Mouse (Mus musculus) heart, postnatal 36 days (tissue): ENCODE results near the gene Akt1. TPM values are rescaled to one million over a fixed set of nuclear protein-coding genes. Genes with fewer than 3 reads are reported as not detected.

Experiments
- DNase-seq, 2 experiments: peaks; one replicate each; pipeline ENCODE4 v3.0.0; 2021 to 2022
- intact Hi-C: fragments of 180-260 bp; cut with DNase I; formaldehyde crosslinking; loops from one replicate; pipeline ENCODE4 v1.15.1; 2025
- total RNA-seq, 2 experiments: library from RNA; stranded (reverse); gene quantifications; 2 replicates each; pipeline ENCODE4 v1.2.3; 2021

Gene Akt1
- total RNA-seq, 2 experiments from 2014 or later, result 184 to 212 TPM

- intact Hi-C loops, result loop anchor here (2.0 kb wide), 1 partner anchor 15 kb away; the partner anchor contains the start of gene Zbtb42
- peak; percentile 96 to 97 for DNase-seq
Observed at GRCm38 (mm10) chr12:112693185-112694126, 18.8 kb upstream of the Akt1 start.

GRCm38 (mm10) chr12:112688458-112688857 lies 13.8 kb upstream of the Akt1 start:
- DNase-seq, result no peak

GRCm38 (mm10) chr12:112683351-112683750 lies 8.7 kb upstream of the Akt1 start:
- DNase-seq, result no peak
- intact Hi-C loops, result no loop called here

More at GRCm38 (mm10) chr12:112688458-112688857, 13.8 kb upstream of the Akt1 start:
- intact Hi-C loops, result no loop called here

DNA sequence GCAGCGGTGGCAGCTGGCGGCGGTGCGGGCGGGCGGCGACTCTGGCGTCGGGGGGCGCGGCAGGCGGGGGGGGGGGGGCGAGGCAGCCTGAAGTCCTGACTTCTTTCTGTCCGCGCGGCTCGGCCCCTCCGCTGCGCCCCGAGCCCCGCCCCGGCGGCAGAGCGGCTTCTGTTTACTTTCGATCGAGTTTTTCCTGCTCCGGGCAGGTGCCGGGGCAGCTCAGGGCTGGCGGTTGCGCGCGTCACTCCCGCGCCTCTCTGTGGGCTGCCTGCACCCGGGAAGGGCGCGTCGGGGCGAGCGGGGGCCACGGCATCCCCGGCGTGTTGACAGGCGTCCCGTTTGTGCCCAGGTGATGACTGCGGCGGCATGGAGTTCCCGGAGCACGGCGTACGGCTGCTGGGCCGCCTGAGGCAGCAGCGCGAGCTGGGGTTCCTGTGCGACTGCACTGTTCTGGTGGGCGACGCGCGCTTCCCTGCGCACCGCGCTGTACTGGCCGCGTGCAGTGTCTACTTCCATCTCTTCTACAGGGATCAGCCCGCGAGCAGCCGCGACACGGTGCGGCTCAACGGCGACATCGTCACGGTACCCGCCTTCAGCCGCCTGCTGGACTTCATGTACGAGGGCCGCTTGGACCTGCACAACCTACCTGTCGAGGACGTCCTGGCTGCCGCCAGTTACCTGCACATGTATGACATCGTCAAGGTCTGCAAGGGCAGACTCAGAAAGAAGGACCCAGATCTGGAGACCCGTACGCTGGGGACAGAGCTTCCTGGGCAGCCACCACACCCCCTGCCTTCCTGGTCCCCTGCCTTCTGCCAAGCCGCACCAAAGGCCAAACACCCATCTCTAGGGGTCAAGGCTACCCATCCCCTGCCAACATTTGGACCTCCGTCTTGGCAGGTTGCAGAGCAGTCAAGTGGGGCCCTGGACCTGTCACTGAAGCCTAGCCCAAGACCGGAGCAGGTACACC lies 4.6 kb upstream of the Akt1 start:
- peak in 1 of 2 experiments; percentile 37 for DNase-seq
- intact Hi-C loops, result loop anchor here (2.0 kb wide), 1 partner anchor 13 kb away; no protein-coding TSS in a partner anchor

DNA sequence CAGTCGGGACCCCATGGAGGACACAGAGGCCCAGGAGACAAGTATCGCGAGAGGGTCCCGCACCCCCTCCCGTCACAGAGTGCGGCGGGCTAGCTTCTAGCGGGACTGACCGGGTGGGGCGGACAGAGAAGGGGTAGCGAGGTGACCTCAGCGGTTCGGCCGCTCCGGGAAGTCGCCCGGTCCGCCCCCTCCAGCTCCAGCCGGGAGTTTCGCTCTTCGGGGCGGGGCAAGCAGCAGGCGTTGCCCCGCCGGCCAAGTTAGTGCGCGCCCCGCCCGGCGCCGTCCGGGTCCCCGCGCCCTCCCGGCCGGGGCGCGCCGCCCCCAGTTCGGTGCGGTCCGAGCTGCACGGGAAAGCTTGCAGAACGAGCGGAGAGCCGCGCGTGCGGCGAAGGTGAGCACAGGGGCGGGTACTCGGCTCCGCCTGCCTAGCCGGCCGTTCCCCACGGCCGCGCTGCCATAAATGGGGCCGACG lies 3.9 kb upstream of the Akt1 start, which contains the start of gene Zbtb42:
Zbtb42 (plus strand) TSS at position 274 of the 472 bp plus-strand sequence.
- peak; percentile 73 to 81 for DNase-seq
- intact Hi-C loops, result loop anchor here (2.0 kb wide), 1 partner anchor 14 kb away; no protein-coding TSS in a partner anchor

- no peak for DNase-seq
- intact Hi-C loops, result loop anchor here (2.0 kb wide), 1 partner anchor 15 kb away; no protein-coding TSS in a partner anchor
Observed at GRCm38 (mm10) chr12:112677943-112678554, 3.4 kb upstream of the Akt1 start.

GRCm38 (mm10) chr12:112677076-112677475 lies 2.4 kb upstream of the Akt1 start:
- intact Hi-C loops, result no loop called here

GRCm38 (mm10) chr12:112675245-112676035 lies 756 bp upstream of the Akt1 start:
- intact Hi-C loops, result loop anchor here (1.0 to 2.0 kb wide), 2 partner anchors 22 to 31 kb away; no protein-coding TSS in a partner anchor
- DNase-seq, result peak; percentile 86 to 87

More at GRCm38 (mm10) chr12:112677076-112677475, 2.4 kb upstream of the Akt1 start:
- DNase-seq, result no peak

DNA sequence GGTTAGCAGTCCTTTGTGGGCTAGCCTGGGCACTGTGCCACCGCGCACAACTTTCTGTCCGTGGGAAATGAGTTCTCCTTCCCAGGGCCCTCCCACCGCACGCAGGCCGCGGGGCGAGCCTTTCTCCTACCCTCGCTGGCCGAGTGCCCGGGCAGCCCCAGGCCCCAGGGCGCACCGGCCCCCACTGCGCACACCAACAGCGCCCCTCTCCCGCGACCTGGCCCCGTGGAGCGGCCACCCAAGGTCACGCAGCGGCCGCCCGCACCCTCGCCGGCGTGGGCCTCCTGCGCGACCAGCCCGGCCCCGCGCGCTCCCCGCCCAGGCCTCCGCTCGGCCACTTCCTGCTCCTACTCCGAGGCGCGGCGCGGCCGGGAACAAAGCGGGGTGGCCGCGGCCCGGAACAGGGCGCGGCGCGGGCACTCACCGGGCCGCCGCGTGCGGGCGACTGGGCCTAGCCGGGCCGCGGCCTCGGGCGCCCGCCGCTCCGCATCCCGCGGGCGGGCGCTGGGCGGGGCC lies 1.1 kb downstream of the Akt1 start:
- intact Hi-C loops, result loop anchor here (2.0 kb wide), 1 partner anchor 33 kb away; no protein-coding TSS in a partner anchor
- DNase-seq, result peak in 1 of 2 experiments; percentile 56

- intact Hi-C loops, result no loop called here
- DNase-seq, result peak in 1 of 2 experiments; percentile 67
Observed at GRCm38 (mm10) chr12:112672744-112673575, 1.7 kb downstream of the Akt1 start.

GRCm38 (mm10) chr12:112671891-112672290 lies 2.8 kb downstream of the Akt1 start:
- intact Hi-C loops, result no loop called here
- no peak for DNase-seq

GRCm38 (mm10) chr12:112670718-112671393 lies 3.8 kb downstream of the Akt1 start:
- intact Hi-C loops, result no loop called here
- peak; percentile 59 to 71 for DNase-seq

- DNase-seq, result peak; percentile 57 to 68
- intact Hi-C loops, result no loop called here
Observed at GRCm38 (mm10) chr12:112667619-112668297, 6.9 kb downstream of the Akt1 start.

DNA sequence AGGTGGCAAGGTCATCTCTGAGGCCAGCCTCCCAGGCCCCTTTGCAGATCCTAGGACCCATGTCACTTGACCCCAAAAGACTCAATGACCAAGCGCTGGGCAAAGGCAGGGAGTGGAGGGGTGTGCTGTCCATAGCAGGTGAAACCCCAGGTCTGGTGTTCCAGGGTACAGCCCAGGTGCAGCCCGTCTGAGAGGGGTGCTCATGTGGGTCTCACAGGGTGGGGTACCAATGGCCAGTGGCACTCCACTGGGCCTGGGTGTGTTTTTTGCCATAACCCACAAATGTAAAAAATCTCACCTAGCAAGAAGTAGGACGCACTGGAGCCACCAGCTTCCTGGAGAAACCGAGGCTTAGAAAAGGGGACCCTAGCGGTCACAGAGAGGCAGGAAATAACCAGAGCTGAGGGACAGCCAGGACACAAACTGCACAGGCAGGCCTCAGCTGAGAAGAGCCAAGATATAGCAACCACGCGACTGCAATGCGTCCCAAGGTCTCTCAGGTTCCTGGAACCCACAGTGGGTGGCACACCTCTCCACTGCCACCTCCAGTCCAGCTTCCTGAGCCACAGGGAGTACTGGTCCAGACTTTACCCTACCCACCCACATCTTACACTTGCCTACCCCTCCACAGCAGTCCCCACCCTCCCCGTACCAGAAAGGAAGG lies 8.7 kb downstream of the Akt1 start:
- DNase-seq, result no peak
- intact Hi-C loops, result no loop called here

DNA sequence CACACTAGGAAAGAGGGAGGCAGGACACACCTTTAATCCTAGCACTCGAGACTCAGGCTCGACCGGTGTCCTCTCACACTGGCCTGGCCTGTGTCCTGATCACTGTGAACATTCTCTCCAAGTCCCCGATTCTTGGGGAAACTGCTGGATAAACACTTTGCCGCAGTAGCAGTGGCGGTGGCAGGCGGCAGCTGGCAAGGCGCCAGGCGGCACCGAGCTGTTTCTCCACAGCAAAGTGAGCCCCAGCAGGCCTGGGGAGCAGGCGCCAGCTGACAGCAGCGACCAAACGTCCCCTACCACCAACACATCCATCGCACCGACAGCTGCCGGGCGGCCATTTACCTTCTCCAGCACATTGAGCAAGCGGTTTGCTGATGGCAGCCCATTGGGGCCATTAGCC lies 9.2 kb downstream of the Akt1 start:
- intact Hi-C loops, result no loop called here

DNA sequence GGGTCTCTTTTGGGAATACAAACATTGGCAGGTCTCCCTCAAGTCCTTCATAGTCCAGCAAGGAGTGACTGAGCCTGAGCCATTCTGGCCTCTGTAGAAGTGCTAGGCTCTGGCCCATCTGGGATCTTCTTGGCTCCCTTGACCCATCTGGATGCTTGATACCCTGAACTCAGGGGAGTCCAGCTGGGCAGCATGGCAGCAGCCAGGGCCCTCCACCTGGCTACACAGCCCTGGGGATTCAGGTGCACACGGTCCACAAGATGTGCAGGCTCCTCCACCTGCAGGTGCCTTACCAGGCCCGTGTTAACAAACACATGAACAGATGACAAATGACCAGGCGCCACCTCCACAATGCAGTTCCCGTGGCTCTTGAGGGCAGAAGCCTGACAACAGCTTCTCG lies 10.0 kb downstream of the Akt1 start:
- no peak for DNase-seq
- intact Hi-C loops, result no loop called here

More for the DNA sequence above, 9.2 kb downstream of the Akt1 start:
- DNase-seq, result peak; percentile 70 to 74
